Mouse (Mus musculus) liver, adult 2 months (tissue): ENCODE data around the gene G530012D18Rik. TPM values are rescaled to one million over a fixed set of nuclear protein-coding genes. Genes with fewer than 3 reads are reported as not detected.
"Not testable (repeated sequence)": the region's sequence is repeated elsewhere in the genome, so short reads cannot be mapped to it uniquely, and the experiment has no call there.

Source experiments
- DNase-seq: peaks from one replicate; pipeline ENCODE4 v3.0.0-alpha.2; 2011; ENCODE audit warnings: low read depth, low spot score; ENCODE audit errors: extremely low read depth
- H3K27ac ChIP-seq: fragments of 200-500 bp; replicated peaks from 2 replicates; pipeline ENCODE4 v1.5.1; 2012; ENCODE audit warnings: low read depth, mild to moderate bottlenecking, control low read depth, inconsistent platforms, low read length; ENCODE audit not compliant: insufficient read depth
- H3K27me3 ChIP-seq: fragments of 200-500 bp; 2 replicates; pipeline ENCODE4 v1.6.1; 2012; ENCODE audit warnings: mild to moderate bottlenecking, moderate library complexity, low read length, inconsistent platforms; ENCODE audit not compliant: control insufficient read depth, insufficient read depth
- H3K36me3 ChIP-seq: fragments of 200-500 bp; 2 replicates; pipeline ENCODE4 v1.6.1; 2012; ENCODE audit warnings: low read length, inconsistent platforms; ENCODE audit not compliant: control insufficient read depth, insufficient read depth
- H3K4me1 ChIP-seq: fragments of 200-500 bp; 2 replicates; pipeline ENCODE4 v1.6.1; 2011; ENCODE audit warnings: low read length; ENCODE audit not compliant: control insufficient read depth, insufficient read depth
- H3K4me3 ChIP-seq: fragments of 200-500 bp; 2 replicates; pipeline ENCODE4 v1.5.1; 2011; ENCODE audit warnings: low read depth, mild to moderate bottlenecking, control low read depth, low read length, moderate library complexity; ENCODE audit not compliant: insufficient read depth
- H3K79me2 ChIP-seq: fragments of 200-500 bp; 2 replicates; pipeline ENCODE4 v1.6.1; 2012; ENCODE audit warnings: inconsistent platforms, mild to moderate bottlenecking, low read length, moderate library complexity; ENCODE audit not compliant: control insufficient read depth, insufficient read depth
- H3K9ac ChIP-seq: fragments of 200-500 bp; 2 replicates; pipeline ENCODE4 v1.6.1; 2012; ENCODE audit warnings: low read depth, mild to moderate bottlenecking, control low read depth, inconsistent platforms, low read length
- WGBS: fragments of 180-500 bp; shearing (Covaris S2); methylation state at CpG from one replicate; pipeline ENCODE4 v1.1.7; 2018; 5-methylcytosine and 5-hydroxymethylcytosine counted together
- polyA plus RNA-seq: library from polyadenylated mRNA; depleted of rRNA; stranded (reverse); fragments of >200 nt; gene quantifications from 2 replicates; pipeline ENCODE4 v1.2.3, GENCODE M21; 2012
- total RNA-seq: library from RNA; depleted of rRNA; stranded (reverse); fragments of >200 nt; gene quantifications from 2 replicates; pipeline ENCODE4 v1.2.3, GENCODE M21; 2014

G530012D18Rik gene
- total and polyA plus RNA-seq, 2 experiments, result not detected

DNA sequence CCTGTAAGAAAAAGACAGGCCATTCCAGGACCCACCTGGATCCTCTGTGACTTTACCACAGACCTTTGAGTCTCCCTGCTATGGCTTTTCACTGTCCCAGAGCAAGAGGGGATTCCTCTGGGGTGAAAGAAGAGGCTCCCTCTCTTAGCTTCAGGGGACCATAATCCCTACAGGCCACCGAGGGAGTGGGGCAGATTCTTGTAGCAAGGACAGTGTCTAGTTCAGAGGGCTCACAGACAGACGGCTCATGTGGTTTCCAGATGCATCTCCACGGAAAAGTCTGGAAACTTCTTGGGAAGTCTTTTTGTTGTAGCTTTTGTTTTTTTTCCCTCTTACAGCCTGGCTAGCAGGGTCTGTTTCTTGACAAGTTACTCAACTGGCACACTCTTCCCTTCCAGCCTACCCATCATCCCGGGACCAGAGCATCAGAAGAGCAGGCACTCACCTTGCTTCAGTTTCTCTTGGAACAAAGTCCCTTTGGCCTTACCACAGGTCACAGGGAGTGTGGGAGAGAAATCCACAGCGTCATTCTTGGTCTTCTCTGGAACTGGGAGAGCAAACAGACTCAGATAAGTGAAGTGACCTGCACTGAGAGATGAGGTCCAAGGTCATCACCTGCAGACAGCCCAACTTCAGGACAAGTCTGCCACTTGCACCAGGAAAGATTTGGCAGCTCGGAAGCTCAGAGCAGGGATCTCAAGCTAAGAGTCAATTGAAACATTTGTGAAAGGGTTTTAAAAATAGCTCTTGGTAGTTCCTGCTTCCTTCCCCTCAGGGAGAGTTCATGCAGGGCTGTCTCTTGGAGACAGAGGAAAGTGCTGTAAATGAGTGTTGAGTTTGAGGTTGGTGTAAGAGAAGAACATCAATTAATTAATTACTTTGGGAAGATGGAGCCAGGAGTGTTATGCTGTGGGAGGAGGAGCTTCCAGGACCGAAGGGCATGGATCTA is 4.0 kb downstream of the G530012D18Rik start:
- H3K27me3 ChIP-seq, H3K79me2 ChIP-seq, H3K9ac ChIP-seq, H3K27ac ChIP-seq, H3K4me1 ChIP-seq, H3K4me3 ChIP-seq, DNase-seq, H3K36me3 ChIP-seq: not testable (repeated sequence)
- WGBS, result 47% methylated on average over 6 of the region's 7 CpGs

GRCm38 (mm10) chr1:85580148-85580534 is 4.7 kb downstream of the G530012D18Rik start:
- not testable (repeated sequence) for H3K4me3 ChIP-seq, H3K27me3 ChIP-seq, H3K79me2 ChIP-seq, H3K36me3 ChIP-seq, H3K9ac ChIP-seq, DNase-seq, H3K27ac ChIP-seq, H3K4me1 ChIP-seq
- WGBS, result 55% methylated on average over 3 of the region's 4 CpGs

- not testable (repeated sequence) for H3K79me2 ChIP-seq, H3K36me3 ChIP-seq, H3K27me3 ChIP-seq, H3K4me3 ChIP-seq, DNase-seq, H3K4me1 ChIP-seq, H3K9ac ChIP-seq, H3K27ac ChIP-seq
- WGBS, result 55% methylated on average over 3 of the region's 3 CpGs
These were observed 5.1 kb downstream of the G530012D18Rik start for GRCm38 (mm10) chr1:85580578-85580977.

DNA sequence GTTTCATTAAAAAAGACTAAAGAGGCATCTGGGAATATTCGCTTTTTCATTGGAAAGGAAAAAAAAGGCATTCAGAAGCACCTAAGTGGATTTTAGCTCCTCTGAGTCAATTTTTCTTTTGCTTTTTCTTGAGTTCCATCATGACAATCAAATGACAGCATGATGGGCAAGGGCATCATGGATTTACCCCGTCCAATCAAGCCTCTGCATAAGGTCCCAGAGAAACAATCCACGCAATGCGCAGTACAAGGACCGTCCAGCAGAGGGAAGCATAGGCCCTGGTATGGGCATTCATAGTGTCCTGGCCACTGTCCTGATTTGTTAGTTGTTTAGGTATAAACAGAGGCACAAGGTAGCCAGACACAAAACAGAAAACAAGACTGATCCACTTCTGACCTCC is 6.0 kb downstream of the G530012D18Rik start:
- DNase-seq, result not testable (repeated sequence)
- 29% methylated on average over 5 of the region's 5 CpGs for WGBS

DNA sequence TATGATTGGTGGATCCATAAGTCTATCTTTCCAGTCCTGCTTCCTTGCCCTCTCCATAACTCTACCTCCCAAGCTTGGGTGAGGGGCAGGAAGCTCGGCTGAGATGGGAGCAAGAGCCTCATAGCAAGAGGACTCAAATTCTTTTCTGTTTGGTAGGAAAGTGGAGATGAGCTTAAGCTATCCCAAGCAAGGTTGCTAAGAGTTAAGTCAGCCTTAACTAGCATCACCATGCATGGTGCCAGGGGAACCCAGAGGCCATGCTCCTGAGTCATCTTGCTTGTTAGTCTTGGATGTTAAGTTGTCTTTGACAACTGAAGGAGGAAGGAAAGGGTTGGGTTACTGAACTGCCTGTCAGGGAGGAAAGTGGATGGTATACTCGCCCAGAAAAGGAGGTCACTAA is 13.2 kb downstream of the G530012D18Rik start:
- not testable (repeated sequence) for H3K79me2 ChIP-seq, H3K36me3 ChIP-seq, H3K4me3 ChIP-seq, H3K27me3 ChIP-seq, DNase-seq, H3K4me1 ChIP-seq, H3K27ac ChIP-seq, H3K9ac ChIP-seq
- WGBS, result 67% methylated on average over 1 of the region's 2 CpGs

More for the DNA sequence above, 6.0 kb downstream of the G530012D18Rik start:
- H3K4me3 ChIP-seq, H3K9ac ChIP-seq, H3K79me2 ChIP-seq, H3K27me3 ChIP-seq, H3K27ac ChIP-seq, H3K36me3 ChIP-seq, H3K4me1 ChIP-seq: not testable (repeated sequence)

DNA sequence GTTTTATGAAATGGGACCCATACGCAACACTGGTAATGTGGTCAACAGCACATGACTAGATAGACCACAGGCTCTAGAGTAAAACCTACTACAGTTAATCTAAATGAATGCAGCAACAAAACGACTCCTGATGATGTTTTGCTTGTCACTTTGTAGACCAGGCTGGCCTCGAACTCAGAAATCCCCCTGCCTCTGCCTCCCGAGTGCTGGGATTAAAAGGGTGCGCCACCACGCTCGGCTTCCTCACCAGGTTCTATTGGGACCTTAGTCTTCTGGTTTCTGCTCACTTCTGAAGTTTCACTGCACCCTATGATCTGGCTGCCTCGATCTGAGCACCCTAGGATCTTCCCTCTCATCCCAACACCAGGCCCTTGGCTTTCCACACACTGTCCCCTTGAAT is 17.1 kb downstream of the G530012D18Rik start:
- not testable (repeated sequence) for H3K27ac ChIP-seq, H3K9ac ChIP-seq, H3K36me3 ChIP-seq, DNase-seq, H3K4me3 ChIP-seq, H3K79me2 ChIP-seq, H3K4me1 ChIP-seq, H3K27me3 ChIP-seq
- WGBS, result 82% methylated on average over 8 of the region's 8 CpGs

GRCm38 (mm10) chr1:85598271-85599012 is 23.0 kb downstream of the G530012D18Rik start, which contains the start of gene Sp110:
TSS of gene Sp110 (minus strand) at chr1:85598817.
- not testable (repeated sequence) for H3K27me3 ChIP-seq, H3K4me1 ChIP-seq, H3K79me2 ChIP-seq, H3K4me3 ChIP-seq, H3K27ac ChIP-seq, H3K36me3 ChIP-seq, H3K9ac ChIP-seq
- DNase-seq, result peak; percentile 5
- WGBS, result 62% methylated on average over 17 of the region's 17 CpGs

DNA sequence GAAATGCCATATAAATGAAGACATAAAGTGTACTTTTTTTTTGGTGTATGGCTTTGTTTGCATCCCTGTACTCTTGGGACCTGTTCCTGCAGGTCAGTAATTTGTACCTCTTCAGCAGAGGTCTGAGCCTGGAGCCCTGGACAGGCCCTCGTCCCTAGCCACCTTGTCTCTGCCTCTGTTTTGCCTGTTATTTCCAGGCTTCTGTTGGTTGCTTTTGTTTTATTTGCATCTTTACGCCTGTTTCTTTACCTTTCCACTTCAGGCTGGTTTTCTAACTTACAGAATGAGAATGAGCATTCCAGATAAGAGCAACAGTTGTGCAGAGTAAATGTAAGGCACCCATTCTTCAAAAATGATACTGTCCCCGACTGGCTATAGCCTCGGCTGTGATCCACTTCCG is 24.6 kb downstream of the G530012D18Rik start, which contains the start of gene Sp140:
TSS of gene Sp140 (plus strand) at position 301 of the 400 bp plus-strand sequence.
- H3K4me3 ChIP-seq, result 0 out of 2 replicates have a peak within 1 kb of the TSS, but pooled peaks have one; percentile 3
- WGBS, result 57% methylated on average over 1 of the region's 5 CpGs
- not testable (repeated sequence) for H3K79me2 ChIP-seq, DNase-seq, H3K9ac ChIP-seq, H3K36me3 ChIP-seq, H3K27me3 ChIP-seq, H3K27ac ChIP-seq, H3K4me1 ChIP-seq
